Mouse (Mus musculus): ENCODE data around the gene Zkscan17. TPM values are rescaled to one million over a fixed set of nuclear protein-coding genes. Genes with fewer than 3 reads are reported as not detected.

Gene Zkscan17
- polyA plus RNA-seq, 1 experiment = 8.3 TPM

DNA sequence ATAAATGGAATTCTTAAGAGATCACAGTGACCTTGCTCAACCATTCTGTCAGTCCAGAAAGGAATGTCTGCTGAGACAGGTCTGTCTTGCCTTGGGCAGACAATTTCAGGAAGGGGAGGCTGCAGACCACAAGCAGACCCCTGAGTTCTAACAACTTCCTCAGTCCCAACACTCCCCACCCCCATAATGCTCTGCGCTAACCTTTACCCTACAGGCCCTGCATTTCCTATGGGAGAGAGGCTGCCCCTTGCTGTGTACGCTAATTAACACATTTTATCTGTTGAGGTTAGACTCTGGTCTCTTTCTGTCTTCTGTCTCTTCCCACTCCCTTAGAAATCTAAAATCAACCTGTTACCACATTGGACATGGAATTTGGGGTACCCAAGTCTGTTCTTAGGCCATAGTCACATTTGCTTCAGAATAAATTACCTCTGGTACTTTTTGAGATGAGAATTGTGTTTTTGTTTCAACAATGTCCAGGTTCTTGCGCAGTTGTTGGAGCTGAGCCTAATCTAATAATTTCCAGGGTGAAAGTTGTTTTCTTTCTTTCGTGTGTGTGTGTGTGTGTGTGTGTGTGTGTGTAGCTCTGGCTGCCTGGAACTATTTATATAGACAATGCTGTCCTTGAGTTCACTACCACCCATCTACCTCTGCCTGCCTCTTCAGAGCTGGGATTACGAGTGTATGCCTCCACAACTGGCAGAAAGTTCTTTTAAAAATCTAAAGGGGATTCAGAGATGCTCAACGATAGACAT lies 6.6 kb downstream of the Zkscan17 start:
- DNase-seq (ENCODE audit: low spot score) = no peak

DNA sequence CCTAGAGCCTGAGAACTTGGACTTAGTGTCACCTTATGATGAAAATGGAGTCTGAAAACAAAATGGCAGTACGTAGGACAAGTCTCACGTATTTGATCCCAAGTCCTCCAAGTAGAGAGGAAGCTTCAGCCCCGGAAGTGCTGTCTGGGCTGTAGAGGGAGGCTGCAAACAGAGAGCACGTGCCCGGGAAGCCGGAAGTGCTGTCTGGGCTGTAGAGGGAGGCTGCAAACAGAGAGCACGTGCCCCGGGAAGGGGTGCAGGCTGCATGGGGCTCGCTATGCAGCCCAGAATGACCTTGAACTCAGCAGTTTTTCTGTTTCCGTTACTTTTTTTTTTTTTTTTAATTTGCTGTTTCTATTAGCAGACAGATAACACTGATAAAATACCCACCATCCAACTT lies 8.3 kb downstream of the Zkscan17 start:
- DNase-seq (ENCODE audit: low spot score) = no peak

DNA sequence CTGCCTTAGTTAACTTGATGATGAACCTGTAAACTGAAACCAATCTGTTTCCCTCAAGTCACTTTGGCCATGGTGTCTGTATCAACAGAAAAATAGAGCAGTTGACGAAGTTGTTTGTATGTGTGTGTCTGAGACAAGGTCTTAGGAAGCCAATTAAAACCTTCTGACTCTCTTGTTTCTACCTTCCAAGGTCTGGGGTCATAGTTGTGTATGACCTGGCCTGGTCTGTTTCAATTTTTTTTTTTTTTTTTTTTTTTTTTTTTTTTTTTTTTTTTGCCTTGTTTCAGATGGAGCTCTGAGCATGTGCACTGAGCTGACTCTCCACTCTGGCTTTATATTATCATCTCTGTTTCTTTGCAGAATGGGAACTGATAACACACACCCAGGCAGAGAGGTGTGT lies 9.1 kb downstream of the Zkscan17 start:
- DNase-seq (ENCODE audit: low spot score) = no peak

DNA sequence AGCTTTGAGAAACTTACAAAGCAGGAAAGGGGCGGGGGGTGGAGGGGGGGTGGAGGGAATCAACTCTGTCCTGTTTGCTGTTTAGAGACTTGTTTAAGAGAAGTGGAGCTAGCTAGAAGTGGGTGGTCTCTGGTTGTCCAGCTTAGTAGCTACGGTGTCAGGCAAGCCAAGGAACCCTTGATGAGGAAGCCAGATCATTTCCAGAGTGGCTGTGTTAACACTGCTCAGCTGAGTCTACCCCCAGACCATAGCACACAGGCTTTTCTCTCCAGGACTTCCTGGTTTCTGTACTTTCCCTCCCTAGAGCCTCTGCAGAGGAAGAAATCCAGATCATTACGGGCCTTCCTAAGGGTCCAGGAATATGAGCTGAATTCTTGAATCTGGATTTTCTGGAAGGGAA lies 11.8 kb downstream of the Zkscan17 start:
- DNase-seq (ENCODE audit: low spot score) = no peak

DNA sequence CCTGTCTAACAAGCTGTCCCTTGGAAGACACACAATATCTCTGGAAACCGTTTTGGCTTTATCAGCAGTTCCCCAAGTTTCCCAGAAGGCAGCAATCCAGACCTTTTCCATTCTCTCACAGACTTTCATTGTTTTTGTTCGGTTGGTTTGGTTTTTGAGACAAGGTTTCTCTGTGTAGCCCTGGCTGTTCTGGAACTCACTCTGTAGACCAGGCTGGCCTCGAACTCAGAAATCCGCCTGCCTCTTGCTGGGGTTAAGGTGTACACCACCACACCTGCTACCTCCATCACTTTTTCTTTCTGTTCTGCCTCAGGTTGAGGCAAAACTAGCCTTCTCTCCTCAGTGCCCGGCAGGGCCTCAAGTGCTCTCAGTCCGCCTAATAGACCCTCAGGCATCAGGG lies 12.2 kb downstream of the Zkscan17 start:
- no peak for DNase-seq (ENCODE audit: low spot score)

DNA sequence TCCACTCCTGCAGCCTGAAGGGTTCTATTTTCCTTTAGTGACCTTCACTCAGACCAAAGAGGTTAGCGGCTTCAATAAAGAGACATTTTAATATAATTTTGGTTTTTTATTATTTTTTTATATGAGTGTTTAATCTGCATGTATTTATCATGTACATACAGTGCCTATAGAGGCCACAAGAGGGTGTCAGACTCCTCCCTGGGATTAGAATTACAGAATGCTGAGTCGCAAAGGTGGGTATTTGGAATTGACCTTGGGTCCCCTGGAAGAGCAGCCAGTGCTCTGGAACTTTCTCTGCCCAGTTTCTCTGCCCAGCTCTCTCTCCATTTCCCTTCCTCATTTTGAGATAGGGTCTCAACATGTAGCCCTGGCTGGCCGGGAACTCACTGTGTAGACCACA lies 13.0 kb downstream of the Zkscan17 start:
- DNase-seq (ENCODE audit: low spot score) = no peak

DNA sequence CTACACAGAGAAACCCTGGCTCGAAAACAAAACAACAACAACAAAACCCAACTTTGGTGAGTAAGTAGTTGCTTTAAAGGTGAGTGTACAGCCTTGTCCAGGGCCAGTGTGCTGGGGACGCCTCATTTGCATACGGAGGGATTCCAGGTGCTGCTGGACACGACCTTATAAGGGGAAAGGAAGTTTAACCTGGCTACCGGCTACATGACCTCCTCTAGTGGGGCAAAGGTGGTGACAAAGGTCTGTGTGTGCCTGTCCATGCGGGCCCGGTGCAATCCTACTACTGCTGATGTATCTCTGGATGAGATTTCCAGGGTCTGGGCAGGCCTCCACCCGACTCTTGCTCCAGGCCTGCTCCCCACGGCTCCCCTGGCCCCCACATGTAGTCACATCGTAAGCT lies 13.8 kb downstream of the Zkscan17 start:
- DNase-seq (ENCODE audit: low spot score) = no peak

DNA sequence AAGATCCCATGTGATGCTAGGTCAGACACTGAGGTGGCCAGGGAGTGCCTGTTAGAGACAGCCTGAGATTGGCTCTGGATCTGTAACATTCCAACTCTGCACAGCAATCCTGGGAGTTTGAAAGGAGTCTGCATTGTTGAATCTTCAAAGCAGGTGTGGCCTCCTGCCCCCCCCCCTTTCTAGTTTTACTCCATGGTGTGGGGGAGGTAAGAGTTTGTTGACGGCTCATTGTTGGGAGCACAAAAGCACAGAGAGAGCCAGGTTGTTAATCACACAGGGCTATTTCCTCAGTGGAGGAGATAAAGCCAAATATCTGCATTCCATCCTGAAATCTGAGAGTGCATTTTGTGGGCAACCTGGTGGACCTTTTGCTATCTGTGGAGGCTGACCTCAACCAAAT lies 15.0 kb downstream of the Zkscan17 start:
- DNase-seq (ENCODE audit: low spot score) = no peak

DNA sequence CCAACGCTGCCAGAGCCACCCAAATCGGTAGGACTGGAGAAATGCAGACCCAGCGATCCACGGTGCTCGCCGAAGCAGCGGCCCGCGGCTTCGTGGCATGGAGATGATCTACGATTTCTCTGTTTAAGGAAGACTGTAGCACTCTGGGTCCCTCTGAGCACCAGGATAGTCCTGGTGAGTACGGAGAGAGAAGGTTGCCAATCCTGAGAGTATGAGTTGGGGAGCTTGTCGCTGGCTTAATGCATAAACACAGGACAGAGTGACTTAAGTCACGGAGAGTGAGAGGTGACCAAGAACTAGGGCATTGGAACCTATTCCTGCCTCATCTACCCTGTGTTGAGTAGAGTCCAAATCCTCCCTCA lies 19.9 kb downstream of the Zkscan17 start:
- DNase-seq (ENCODE audit: low spot score) = no peak

DNA sequence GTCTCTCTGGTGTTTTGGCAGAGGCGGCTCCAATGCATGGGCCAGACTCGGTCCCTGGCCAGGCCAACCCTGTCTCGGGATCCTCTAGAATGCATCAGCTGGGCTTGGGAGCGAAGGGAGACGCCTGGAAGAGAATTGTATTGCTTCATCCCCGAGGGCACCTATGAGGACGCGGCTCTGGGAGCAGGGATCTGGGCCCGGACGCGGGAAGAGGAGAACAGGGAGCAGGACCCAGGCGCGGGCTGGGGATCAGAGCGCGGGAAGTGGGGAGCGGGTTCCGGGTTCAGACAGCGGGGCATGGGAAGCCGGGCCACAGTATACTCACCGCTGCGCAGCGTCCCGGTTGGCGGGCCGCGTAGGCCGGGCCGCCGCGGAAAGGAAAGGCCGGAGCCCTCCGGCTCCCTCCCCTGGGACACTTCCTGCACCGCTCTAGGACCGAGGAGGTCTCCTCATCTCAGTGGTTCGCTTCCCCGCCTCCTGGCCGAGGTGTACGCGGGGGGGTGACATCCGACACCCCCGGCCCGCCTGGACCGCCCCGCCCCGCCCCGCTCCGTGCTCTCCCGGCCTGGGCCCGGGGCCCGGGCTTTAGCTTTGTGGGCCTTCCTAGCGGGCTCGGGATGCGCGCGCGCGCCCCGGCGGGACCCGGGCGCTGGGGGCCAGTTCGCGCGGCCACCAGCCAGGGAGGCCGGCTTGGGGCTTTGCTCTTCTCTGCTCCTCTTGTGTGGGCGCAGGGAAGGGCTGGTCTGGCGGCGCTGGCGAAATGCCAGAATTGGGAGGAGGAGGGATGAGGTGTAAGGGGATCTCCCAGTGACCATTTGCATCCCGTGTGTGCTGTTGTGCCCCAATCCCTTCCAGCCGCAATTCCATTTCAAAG lies 20.5 kb downstream of the Zkscan17 start:
- DNase-seq (ENCODE audit: low spot score) = peak; percentile 75

DNA sequence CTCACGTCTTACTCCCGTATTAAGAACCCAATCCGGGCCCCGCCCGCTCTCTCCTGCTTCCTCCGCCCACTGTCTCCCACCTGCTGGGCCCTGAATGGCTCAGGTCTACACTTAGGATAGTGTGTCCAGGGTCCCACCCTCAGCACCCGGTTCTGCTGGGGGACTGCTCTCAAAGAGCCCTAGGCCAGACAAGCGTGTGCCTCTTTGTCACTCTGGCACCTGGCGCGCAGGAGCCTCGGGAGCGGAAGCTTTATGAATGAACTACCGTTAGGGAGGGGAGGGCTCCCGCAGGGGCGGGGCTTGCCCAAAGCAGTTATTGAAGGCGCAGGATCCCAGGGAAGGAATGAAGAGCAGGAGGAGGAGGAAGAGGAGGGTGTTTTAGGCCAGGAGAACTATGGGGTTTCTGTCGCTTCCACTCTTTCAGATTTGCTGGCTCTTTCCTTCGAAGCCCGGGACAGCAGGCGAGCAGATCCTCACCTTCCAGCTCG lies 21.2 kb downstream of the Zkscan17 start:
- peak; percentile 38 for DNase-seq (ENCODE audit: low spot score)

DNA sequence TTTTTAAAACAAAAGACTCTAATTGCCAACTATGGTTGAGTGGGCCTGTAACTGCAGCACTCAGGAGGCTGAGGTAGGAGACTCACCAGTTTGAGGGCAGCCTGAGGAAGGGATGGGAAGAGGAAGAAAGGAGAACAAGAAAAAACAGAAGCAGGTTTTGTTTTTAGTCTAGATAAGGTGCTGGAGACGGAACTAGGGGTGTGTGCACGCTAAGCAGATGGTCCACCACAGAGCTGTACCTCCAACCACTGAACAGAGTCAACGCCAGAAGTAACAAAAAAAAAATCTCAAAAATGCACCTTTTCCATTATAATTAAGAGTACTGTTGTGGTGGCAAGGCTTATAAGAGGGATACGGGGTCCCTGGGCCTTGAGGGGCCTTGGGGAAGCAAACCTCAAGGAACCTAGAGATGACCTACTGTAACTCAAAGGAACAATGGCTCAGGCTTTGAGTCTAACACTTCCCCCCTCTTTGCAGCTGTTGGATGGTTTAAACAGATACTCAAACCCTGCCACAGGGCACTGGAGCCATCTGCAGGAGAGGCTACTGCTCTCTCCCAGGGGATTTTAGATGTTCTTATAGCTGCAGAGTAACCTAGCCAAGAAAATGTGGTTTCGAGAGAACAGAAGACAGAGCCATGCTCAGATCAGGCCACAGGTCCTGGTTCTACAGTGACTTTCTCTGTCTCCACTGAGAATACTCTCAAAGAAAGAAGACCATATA lies 24.4 kb downstream of the Zkscan17 start:
- DNase-seq (ENCODE audit: low spot score) = no peak

DNA sequence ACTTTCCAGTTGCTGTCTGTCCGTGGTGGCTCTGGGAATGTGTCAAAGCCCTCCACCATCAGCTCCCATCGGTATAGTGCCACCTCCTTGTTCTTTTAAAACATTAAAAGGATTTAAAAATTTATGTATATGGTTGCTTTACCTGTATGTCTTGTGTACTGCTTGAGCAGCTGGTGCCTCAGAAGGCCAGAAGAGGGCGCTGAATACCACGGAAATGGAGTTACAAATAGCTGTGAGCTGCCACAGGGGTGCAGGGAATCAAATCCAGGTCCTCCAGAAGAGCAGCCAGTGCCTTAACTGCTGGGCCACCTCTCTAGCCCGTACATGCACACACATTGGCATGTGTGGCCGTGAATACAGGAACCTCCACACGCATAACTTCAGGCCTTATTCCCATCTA lies 28.8 kb downstream of the Zkscan17 start:
- no peak for DNase-seq (ENCODE audit: low spot score)

DNA sequence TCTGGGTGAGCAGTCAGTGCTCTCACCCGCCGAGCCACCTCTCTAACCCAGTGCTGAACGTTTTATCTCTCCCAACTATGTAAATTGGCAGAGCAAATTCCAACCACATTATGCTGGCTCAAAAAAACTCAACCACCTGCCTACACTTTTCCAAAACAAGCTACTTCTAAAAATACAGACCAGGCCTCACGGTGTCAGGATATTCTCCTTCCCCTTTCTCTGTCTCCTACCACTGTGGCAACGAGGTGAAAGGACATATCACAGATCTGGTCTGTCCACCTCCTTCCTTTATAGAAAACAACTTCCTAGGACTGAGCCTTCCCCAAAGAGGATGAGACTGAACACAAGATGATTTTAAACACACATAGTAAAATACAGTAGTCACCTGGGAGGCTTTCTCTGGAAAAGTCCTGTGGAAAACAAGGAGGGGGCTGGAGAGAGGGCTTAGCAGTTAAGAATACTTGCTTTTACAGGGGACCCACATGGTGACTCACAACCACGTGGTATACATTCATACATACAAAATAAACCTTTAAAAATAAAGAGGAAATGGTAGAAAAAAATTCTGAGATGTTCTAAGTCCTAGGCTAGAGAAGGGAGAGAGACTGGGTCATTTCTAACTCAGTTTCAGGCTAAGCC lies 29.8 kb downstream of the Zkscan17 start:
- no peak for DNase-seq (ENCODE audit: low spot score)

DNA sequence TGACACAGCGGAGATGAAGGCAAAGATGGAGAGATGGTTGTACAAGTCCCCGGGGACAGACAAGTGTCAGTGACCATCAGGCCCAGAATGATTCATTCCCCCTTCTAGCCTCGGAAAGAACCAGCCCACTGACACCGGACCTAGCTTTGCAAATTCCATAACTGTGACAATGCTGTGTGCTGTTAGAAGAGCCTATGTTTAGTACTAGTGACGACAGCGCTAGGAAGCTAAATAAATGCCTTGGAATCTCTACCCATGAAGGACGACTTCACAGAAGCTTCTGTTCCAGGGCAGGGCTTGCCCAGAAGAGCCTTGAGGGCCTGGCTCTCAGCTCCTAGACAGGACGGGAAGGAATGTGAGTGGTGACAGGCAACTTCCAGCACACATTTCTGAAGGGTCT lies 40.3 kb downstream of the Zkscan17 start:
- DNase-seq (ENCODE audit: low spot score) = no peak

DNA sequence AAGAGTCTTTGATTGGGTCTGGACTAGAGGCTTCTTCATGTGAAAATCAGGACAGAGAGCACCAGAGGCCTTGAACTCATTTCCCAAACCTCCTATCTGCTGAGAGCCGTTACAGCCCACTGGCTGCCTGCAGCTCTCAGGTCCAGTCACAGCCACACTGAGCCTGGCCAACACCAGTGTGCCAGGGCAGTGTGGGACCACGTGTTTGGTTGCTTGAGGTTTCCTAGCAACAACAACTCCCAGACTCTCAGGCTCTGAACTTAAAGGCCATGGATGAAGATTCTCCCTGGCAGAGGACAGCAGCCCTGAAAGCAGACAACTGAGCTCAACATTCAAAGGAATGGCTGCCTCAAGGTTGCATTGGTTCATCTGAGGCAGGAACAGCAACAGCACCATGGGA lies 40.9 kb downstream of the Zkscan17 start:
- no peak for DNase-seq (ENCODE audit: low spot score)

DNA sequence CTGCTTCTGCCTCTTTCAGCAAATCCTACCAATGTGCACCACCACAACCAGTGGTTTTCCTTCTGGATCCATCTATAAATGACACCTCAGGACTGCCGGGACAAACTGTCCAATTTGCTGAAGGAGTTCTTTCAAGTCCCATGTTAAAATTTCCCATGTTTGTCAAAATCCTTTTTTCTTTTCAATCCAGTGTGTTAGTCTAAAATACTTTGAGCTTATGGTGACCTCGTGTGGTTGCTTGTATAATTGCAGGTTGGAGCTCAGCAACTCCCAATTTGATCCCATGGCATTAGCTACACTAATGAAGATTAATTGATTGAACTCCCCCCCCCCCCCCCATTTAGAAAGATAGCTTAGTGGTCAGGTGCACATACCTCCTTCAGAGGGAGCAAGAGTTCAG lies 43.3 kb downstream of the Zkscan17 start:
- no peak for DNase-seq (ENCODE audit: low spot score)

DNA sequence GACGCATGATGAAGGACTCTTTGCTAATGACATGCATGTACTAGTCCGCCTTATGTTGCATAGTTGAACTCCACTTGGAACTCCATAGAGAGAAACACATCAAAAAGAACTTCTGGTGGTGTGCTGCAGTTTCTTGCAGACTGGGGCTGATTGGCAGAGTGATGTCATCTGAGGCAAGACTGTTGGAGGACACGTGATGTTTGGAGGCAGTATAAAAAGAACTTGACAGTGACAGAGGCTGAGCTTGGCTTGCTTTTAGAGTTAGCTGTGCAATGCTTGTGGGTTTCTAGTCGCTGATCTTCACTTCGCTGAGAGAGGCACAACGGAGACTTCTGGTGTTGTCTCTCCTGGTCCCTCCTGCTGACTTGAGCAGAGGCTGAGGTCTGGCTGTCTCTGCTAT lies 49.3 kb downstream of the Zkscan17 start:
- DNase-seq (ENCODE audit: low spot score) = no peak

DNA sequence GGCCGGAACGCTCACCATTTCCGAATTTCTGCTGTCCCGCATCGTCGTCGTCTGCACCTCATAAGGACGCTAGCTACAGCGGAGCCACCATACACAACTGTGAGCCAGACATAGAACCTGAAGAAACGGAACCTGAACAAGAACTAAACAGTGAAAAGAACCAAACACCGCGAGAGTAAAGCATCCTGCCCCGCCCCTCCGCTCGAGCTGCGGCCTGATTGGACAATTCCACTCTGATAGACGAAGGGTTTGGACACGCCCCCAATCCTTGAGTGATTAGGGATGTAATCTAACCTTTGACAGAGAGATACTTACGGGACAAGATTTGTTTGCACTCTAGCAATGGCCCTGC lies 54.2 kb downstream of the Zkscan17 start, which contains the start of gene Zfp867:
Gene Zfp867, minus strand, starts transcription at position 149 of the 352 bp plus-strand sequence.
- DNase-seq (ENCODE audit: low spot score) = peak; percentile 53

DNA sequence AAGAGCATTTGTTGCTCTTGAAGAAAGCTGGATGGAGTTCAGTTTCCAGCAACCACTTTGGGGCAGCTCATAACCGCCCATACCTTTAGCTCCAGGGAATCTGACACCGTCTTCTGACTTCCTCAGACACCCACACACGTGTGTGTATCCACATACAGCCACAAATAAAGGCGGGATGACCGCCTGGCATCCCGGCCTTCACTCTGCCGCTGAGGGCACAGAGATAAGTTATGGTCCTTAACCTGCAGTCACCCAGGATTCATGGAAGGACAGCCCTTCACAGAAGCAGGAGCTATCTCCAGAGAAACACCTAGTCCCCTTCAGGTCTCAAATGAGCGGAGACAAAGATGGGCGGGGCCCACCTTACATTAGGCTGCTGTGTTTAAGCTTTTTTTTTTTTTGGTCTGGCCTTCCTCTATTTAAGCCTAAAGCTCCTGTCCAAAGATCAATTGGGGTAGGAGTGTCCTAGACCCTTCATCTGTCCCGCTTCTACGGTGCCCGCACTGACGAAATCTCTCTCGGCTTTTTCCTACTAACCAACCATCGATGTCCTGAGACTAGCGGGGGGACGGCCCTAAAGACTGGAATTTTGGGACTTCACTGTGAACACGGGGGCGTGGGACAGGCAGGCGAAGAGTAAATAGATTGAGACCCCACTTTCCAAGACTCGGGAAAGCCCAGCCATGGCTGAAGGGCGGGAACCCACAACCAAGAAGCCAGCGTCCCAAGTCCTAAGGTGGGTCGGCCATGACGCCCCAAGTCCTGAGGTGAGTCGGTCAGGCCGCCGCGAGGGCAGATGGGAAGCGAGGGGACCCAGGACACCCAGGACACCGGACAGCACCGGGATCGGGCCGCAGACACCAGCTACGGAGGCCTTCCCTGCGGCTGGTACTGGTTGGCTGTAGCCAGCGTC lies 54.9 kb downstream of the Zkscan17 start:
- no peak for DNase-seq (ENCODE audit: low spot score)

DNA sequence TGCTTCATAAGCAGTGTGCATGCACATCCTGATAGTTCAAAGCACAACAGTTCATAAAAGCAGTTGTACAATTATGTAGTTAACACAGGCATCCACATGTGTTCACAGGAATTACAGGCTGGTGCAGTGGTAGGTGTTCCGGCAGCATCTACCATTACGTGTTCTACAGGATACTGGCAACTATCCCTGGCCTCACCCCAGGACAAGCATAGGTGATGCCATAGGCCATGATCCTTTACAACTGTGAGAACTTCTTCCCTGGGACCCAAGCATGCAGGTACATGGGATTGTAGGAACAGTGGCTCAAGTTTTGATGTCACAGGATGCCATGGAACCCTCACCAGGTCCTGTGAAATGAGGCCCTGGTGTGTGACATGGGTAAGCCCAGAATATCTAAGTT lies 66.1 kb downstream of the Zkscan17 start:
- no peak for DNase-seq (ENCODE audit: low spot score)
